ENCODE assay signal across 30 mouse cellular contexts in genomic region chr13:99277521-99277920, GRCm38 (mm10).
"Had no signal": no experiment of that assay in that cellular context is flagged by ENCODE, and none has a peak within 500 bp of the region (broad histone marks: within the 10 kb centered on the region; RNA-seq: fewer than 3 reads in every experiment).

No protein-coding gene starts in this region.

- DNase-seq: left cerebral cortex, postnatal 4 days; liver; liver, embryonic 13.5 days; liver, postnatal 0 days; lung, adult 18-20 months; lung, adult 2 months; lung, embryonic 14.5 days; lung, postnatal 10 days; lung, postnatal 14 days; lung, postnatal 36 days; lung, postnatal 4 days; midbrain, embryonic 14.5 days had no signal

- H3K9ac ChIP-seq: limb, embryonic 12.5 days; limb, embryonic 13.5 days; limb, embryonic 15.5 days; liver, embryonic 12.5 days; liver, embryonic 13.5 days; liver, embryonic 14.5 days; liver, embryonic 15.5 days; liver, postnatal 0 days; lung, embryonic 14.5 days; lung, embryonic 15.5 days; midbrain, embryonic 12.5 days; midbrain, embryonic 13.5 days; midbrain, embryonic 15.5 days; neural tube, embryonic 12.5 days had no signal

- H3K4me1 ChIP-seq: limb, embryonic 10.5 days; limb, embryonic 12.5 days; limb, embryonic 13.5 days; limb, embryonic 15.5 days; liver, embryonic 12.5 days; liver, embryonic 13.5 days; liver, embryonic 15.5 days; lung, embryonic 15.5 days; megakaryocyte, embryonic 14.5 days; midbrain, embryonic 12.5 days; midbrain, embryonic 13.5 days; midbrain, embryonic 15.5 days; neural tube, embryonic 12.5 days had no signal

- H3K4me2 ChIP-seq: limb, embryonic 12.5 days; limb, embryonic 13.5 days; limb, embryonic 15.5 days; liver, embryonic 11.5 days; liver, embryonic 12.5 days; liver, embryonic 13.5 days; liver, embryonic 15.5 days; lung, embryonic 14.5 days; lung, embryonic 15.5 days; midbrain, embryonic 12.5 days; midbrain, embryonic 13.5 days; midbrain, embryonic 15.5 days; neural tube, embryonic 12.5 days had no signal

- H3K4me3 ChIP-seq: limb, embryonic 10.5 days; limb, embryonic 12.5 days; limb, embryonic 13.5 days; limb, embryonic 15.5 days; liver, embryonic 12.5 days; liver, embryonic 13.5 days; liver, embryonic 15.5 days; lung, embryonic 15.5 days; megakaryocyte, embryonic 14.5 days; midbrain, embryonic 12.5 days; midbrain, embryonic 13.5 days; midbrain, embryonic 15.5 days; myocyte; neural tube, embryonic 12.5 days had no signal

- H3K36me3 ChIP-seq: limb, embryonic 10.5 days; limb, embryonic 12.5 days; limb, embryonic 13.5 days; limb, embryonic 15.5 days; liver, embryonic 12.5 days; liver, embryonic 13.5 days; liver, embryonic 15.5 days; lung, embryonic 15.5 days; midbrain, embryonic 12.5 days; midbrain, embryonic 13.5 days; midbrain, embryonic 15.5 days; neural tube, embryonic 12.5 days had no signal

- H3K9me3 ChIP-seq: limb, embryonic 10.5 days; limb, embryonic 12.5 days; limb, embryonic 13.5 days; limb, embryonic 15.5 days; liver, embryonic 13.5 days; liver, embryonic 15.5 days; lung, embryonic 15.5 days; midbrain, embryonic 12.5 days; midbrain, embryonic 13.5 days; midbrain, embryonic 15.5 days; neural tube, embryonic 12.5 days had no signal

- H3K27ac ChIP-seq: limb, embryonic 10.5 days; limb, embryonic 12.5 days; limb, embryonic 13.5 days; limb, embryonic 15.5 days; liver, embryonic 12.5 days; liver, embryonic 13.5 days; liver, embryonic 14.5 days; liver, embryonic 15.5 days; lung, embryonic 15.5 days; macrophage; midbrain, embryonic 12.5 days; midbrain, embryonic 13.5 days; midbrain, embryonic 15.5 days; neural tube, embryonic 12.5 days had no signal

- H3K27me3 ChIP-seq: limb, embryonic 12.5 days; limb, embryonic 13.5 days; limb, embryonic 15.5 days; liver, embryonic 12.5 days; liver, embryonic 13.5 days; liver, embryonic 15.5 days; lung, embryonic 15.5 days; midbrain, embryonic 12.5 days; midbrain, embryonic 13.5 days; midbrain, embryonic 15.5 days; neural tube, embryonic 12.5 days had no signal

- ATAC-seq: liver, embryonic 12.5 days; liver, postnatal 0 days; lung, postnatal 0 days; midbrain, embryonic 13.5 days; midbrain, embryonic 15.5 days; midbrain, embryonic 16.5 days had no signal
